Mouse (Mus musculus) thymus, adult 2 months (tissue): ENCODE measurements around the gene Kif6.

Experiments used
- CTCF ChIP-seq: fragments of 200-500 bp; IDR thresholded peaks from 2 replicates; pipeline ENCODE4 v1.5.1; 2012; ENCODE audit warnings: mild to moderate bottlenecking, control low read depth, low read length, moderate library complexity, borderline replicate concordance; ENCODE audit not compliant: control insufficient read depth, poor library complexity, insufficient read depth; ENCODE audit errors: extremely low read depth
- POLR2A ChIP-seq: fragments of 200-500 bp; IDR thresholded peaks from 2 replicates; pipeline ENCODE4 v1.6.1; 2012; ENCODE audit warnings: mild to moderate bottlenecking, low read length, control low read depth, moderate library complexity; ENCODE audit not compliant: control insufficient read depth, poor library complexity, insufficient read depth; ENCODE audit errors: extremely low read depth

DNA sequence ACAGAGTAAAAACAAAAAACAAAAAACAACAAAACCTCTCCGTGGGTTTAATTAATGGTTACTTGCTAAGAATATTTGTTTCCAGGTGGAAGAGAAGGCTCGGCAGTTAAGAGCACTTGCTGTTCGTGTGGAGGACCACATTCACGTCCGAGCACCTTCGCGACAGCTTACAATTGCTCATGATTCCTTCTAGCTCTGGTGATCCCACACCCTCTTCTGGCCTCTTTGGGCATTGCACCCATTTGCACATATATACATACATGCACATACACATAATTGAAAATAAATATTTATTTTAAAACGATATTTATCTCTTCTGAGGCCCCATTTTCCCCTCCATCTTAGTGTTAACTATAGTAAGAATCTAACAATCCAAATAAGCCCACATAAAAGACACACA, 13.9 kb downstream of the Kif6 start:
- TF ChIP-seq CTCF: no peak
- no peak for TF ChIP-seq POLR2A
